Mouse (Mus musculus) erythroblast, embryonic 14.5 days (primary cell): Measurements from ENCODE around the gene Olfr816. TPM values are rescaled to one million over a fixed set of nuclear protein-coding genes. Genes with fewer than 3 reads are reported as not detected.
"Not testable (repeated sequence)": the region's sequence is repeated elsewhere in the genome, so short reads cannot be mapped to it uniquely, and the experiment has no call there.

Experiments used
- H3K27me3 ChIP-seq: 2 replicates; pipeline ENCODE4 v1.6.1; 2012; ENCODE audit warnings: inconsistent platforms; ENCODE audit not compliant: control insufficient read depth
- H3K36me3 ChIP-seq: 2 replicates; pipeline ENCODE4 v1.6.1; 2012; ENCODE audit warnings: mild to moderate bottlenecking, inconsistent platforms; ENCODE audit not compliant: control insufficient read depth
- H3K4me1 ChIP-seq: 2 replicates; pipeline ENCODE4 v1.6.1; 2012; ENCODE audit warnings: inconsistent platforms; ENCODE audit not compliant: control insufficient read depth
- H3K4me3 ChIP-seq: replicated peaks from 2 replicates; pipeline ENCODE3; 2012; ENCODE audit warnings: moderate library complexity, mild to moderate bottlenecking, inconsistent platforms
- H3K9me3 ChIP-seq: 2 replicates; pipeline ENCODE4 v1.6.1; 2012; ENCODE audit warnings: low read length, inconsistent platforms, mixed read lengths; ENCODE audit not compliant: control insufficient read depth
- GATA1 ChIP-seq: IDR thresholded peaks from 2 replicates; pipeline ENCODE4 v1.6.1; 2012; ENCODE audit warnings: low read length, inconsistent platforms, mixed read lengths
- TAL1 ChIP-seq: IDR thresholded peaks from 3 replicates; pipeline ENCODE4 v1.6.1; 2012; ENCODE audit warnings: low read length, inconsistent platforms, mixed read lengths
- polyA plus RNA-seq: library from polyadenylated mRNA; stranded (reverse); fragments of >175 nt; gene quantifications from 2 replicates; pipeline ENCODE4 v1.2.3, GENCODE M21; 2012

The Olfr816 gene
- not detected in 2 replicates for polyA plus RNA-seq

- Histone ChIP-seq H3K27me3 (no peaks in the 10 kb centered on the region), H3K36me3 (no peaks in the 10 kb centered on the region), H3K9me3 (no peaks in the 10 kb centered on the region), H3K4me3 (no peak within 1 kb of the TSS), H3K4me1 (no peaks in the 10 kb centered on the region)
- TF ChIP-seq TAL1 (no peak), GATA1 (no peak)
Measured at GRCm38 (mm10) chr10:129915497-129915896, at the start of gene Olfr816. Gene Olfr816 (minus strand): TSS chr10:129915597.

GRCm38 (mm10) chr10:129949000-129949399 is 33.6 kb upstream of the Olfr816 start, which contains the start of gene Olfr818:
Gene Olfr818 (minus strand): TSS chr10:129949100.
- Histone ChIP-seq H3K27me3 (no peaks in the 10 kb centered on the region), H3K4me1 (no peaks in the 10 kb centered on the region), H3K4me3 (no peak within 1 kb of the TSS), H3K9me3 (peaks cover 2% of the 10 kb centered on the region; the same call in 1 of the 2 replicates), H3K36me3 (no peaks in the 10 kb centered on the region)
- TF ChIP-seq GATA1 (no peak), TAL1 (no peak)

- H3K9me3 ChIP-seq, H3K4me1 ChIP-seq, H3K36me3 ChIP-seq, H3K4me3 ChIP-seq, H3K27me3 ChIP-seq: not testable (repeated sequence)
Measured at GRCm38 (mm10) chr10:129905767-129906166, 9.6 kb downstream of the Olfr816 start, which contains the start of gene Olfr815. Gene Olfr815 (minus strand): TSS chr10:129905867.

- Histone ChIP-seq H3K4me3 (no peak overlapping the region), H3K27me3 (no peaks in the 10 kb centered on the region), H3K9me3 (peaks cover 5% of the 10 kb centered on the region), H3K4me1 (no peaks in the 10 kb centered on the region), H3K36me3 (no peaks in the 10 kb centered on the region)
- TF ChIP-seq GATA1 (no peak), TAL1 (no peak)
Measured at GRCm38 (mm10) chr10:129885934-129886333, 29.5 kb downstream of the Olfr816 start.

- H3K9me3 ChIP-seq, H3K4me3 ChIP-seq, H3K27me3 ChIP-seq, H3K36me3 ChIP-seq, H3K4me1 ChIP-seq: not testable (repeated sequence)
Measured at GRCm38 (mm10) chr10:129885496-129885895, 29.9 kb downstream of the Olfr816 start.

GRCm38 (mm10) chr10:129879751-129880150 is 35.6 kb downstream of the Olfr816 start, which contains the start of gene Olfr814:
Gene Olfr814 (minus strand): TSS chr10:129879851.
- H3K4me1 ChIP-seq, H3K9me3 ChIP-seq, H3K36me3 ChIP-seq, H3K27me3 ChIP-seq, H3K4me3 ChIP-seq: not testable (repeated sequence)

Other genes starting within 250 kb of the Olfr816 start
- gene Olfr801, start 241.7 kb downstream of the Olfr816 start, polyA plus RNA-seq = not detected in 2 replicates
- not detected in 2 replicates for gene Olfr802, start 227.4 kb downstream of the Olfr816 start, polyA plus RNA-seq
- gene Olfr803, start 221.3 kb downstream of the Olfr816 start, polyA plus RNA-seq = not detected in 2 replicates
- not detected in 2 replicates for gene Olfr804, start 212.4 kb downstream of the Olfr816 start, polyA plus RNA-seq
- gene Olfr805, start 186.2 kb downstream of the Olfr816 start, polyA plus RNA-seq = not detected in 2 replicates
- not detected in 2 replicates for gene Olfr806, start 173.7 kb downstream of the Olfr816 start, polyA plus RNA-seq
- not detected in 2 replicates for gene Olfr807, start 157.8 kb downstream of the Olfr816 start, polyA plus RNA-seq
- not detected in 2 replicates for gene Olfr808, start 150.1 kb downstream of the Olfr816 start, polyA plus RNA-seq
- not detected in 2 replicates for gene Olfr809, start 141.0 kb downstream of the Olfr816 start, polyA plus RNA-seq
- gene Olfr810, start 120.7 kb downstream of the Olfr816 start, polyA plus RNA-seq = not detected in 2 replicates
- not detected in 2 replicates for gene Olfr811, start 111.2 kb downstream of the Olfr816 start, polyA plus RNA-seq
- not detected in 2 replicates for gene Olfr812, start 69.5 kb downstream of the Olfr816 start, polyA plus RNA-seq
- gene Olfr813, start 60.2 kb downstream of the Olfr816 start, polyA plus RNA-seq = not detected in 2 replicates
- not detected in 2 replicates for gene Olfr814, start 35.7 kb downstream of the Olfr816 start, polyA plus RNA-seq
- not detected in 2 replicates for gene Olfr815, start 9.7 kb downstream of the Olfr816 start, polyA plus RNA-seq
- gene Olfr818, start 33.5 kb upstream of the Olfr816 start, polyA plus RNA-seq = not detected in 2 replicates
- not detected in 2 replicates for gene Olfr819, start 51.7 kb upstream of the Olfr816 start, polyA plus RNA-seq
- gene Olfr247, start 60.5 kb upstream of the Olfr816 start, polyA plus RNA-seq = 0.02 TPM in 1 of 2 replicates, not detected in the other
- gene Gm10310, start 69.5 kb upstream of the Olfr816 start, polyA plus RNA-seq = not detected in 2 replicates
- 0.01 TPM in 1 of 2 replicates, not detected in the other for gene Olfr820, start 97.0 kb upstream of the Olfr816 start, polyA plus RNA-seq
- not detected in 2 replicates for gene Olfr821, start 114.8 kb upstream of the Olfr816 start, polyA plus RNA-seq
- gene Olfr822, start 155.6 kb upstream of the Olfr816 start, polyA plus RNA-seq = not detected in 2 replicates
- not detected in 2 replicates for gene Olfr823, start 199.8 kb upstream of the Olfr816 start, polyA plus RNA-seq
- 0.01 TPM in 1 of 2 replicates, not detected in the other for gene Olfr824, start 214.4 kb upstream of the Olfr816 start, polyA plus RNA-seq